13 mouse cellular contexts compared by ENCODE assay signal in genomic region chr12:80787604-80788003, GRCm38 (mm10). TPM values are rescaled to one million over a fixed set of nuclear protein-coding genes. Genes with fewer than 3 reads are reported as not detected.
DNase-seq lines count a peak whose midpoint lies in the region; ATAC-seq and TF ChIP-seq lines count a peak whose summit lies in the region.
"Had no signal": no experiment of that assay in that cellular context is flagged by ENCODE, and none has a peak within 500 bp of the region (broad histone marks: within the 10 kb centered on the region; RNA-seq: fewer than 3 reads in every experiment).

No protein-coding gene starts in this region.

- intact Hi-C loops in heart, postnatal 36 days (cut with DNase I), result no loop called here
- intact Hi-C loops in left cerebral cortex, postnatal 4 days (cut with DNase I), result no loop called here

- no peak for TF ChIP-seq CTCF in kidney, postnatal 0 days (IDR thresholded peaks at IDR 0.05; ENCODE audit: low read depth)
- no peak for TF ChIP-seq CTCF in liver, postnatal 0 days (IDR thresholded peaks at IDR 0.05; ENCODE audit: low read depth)

- no peak for ATAC-seq in heart, embryonic 16.5 days (replicated peaks; ENCODE audit: extremely low read depth, insufficient read depth, low FRiP score)
- ATAC-seq in kidney, postnatal 0 days (replicated peaks; ENCODE audit: low FRiP score, low read depth), result peak; percentile 59
- ATAC-seq in liver, postnatal 0 days, result 0 out of 2 replicates have a peak, but pooled peaks have one; percentile 6
- ATAC-seq: hindbrain, embryonic 16.5 days had no signal

- no peak for TF ChIP-seq EP300 in liver, postnatal 0 days (IDR thresholded peaks at IDR 0.05; ENCODE audit: low read depth)

- peak overlapping the region; percentile 22; the same call in 1 of the 2 replicates for H3K4me2 ChIP-seq in heart, embryonic 16.5 days (ENCODE audit: low read depth, low read length)
- H3K4me2 ChIP-seq in kidney, postnatal 0 days (ENCODE audit: low read length), result no peak overlapping the region
- H3K4me2 ChIP-seq in liver, postnatal 0 days (ENCODE audit: low read depth, low read length), result 0 out of 2 replicates have a peak overlapping the region, but pooled peaks have one; percentile 3

- H3K4me1 ChIP-seq in heart, embryonic 16.5 days (ENCODE audit: control insufficient read depth, insufficient read depth, low read length), result peaks cover 18% of the 10 kb centered on the region
- H3K4me1 ChIP-seq in kidney, postnatal 0 days (replicated peaks; ENCODE audit: insufficient read depth, low read length), result peaks cover 4% of the 10 kb centered on the region; the same call in 1 of the 2 replicates
- H3K4me1 ChIP-seq in liver, postnatal 0 days (ENCODE audit: insufficient read depth), result peaks cover 46% of the 10 kb centered on the region

- H3K27ac ChIP-seq in heart, embryonic 16.5 days (ENCODE audit: low read length), result no peak overlapping the region
- H3K27ac ChIP-seq in kidney, postnatal 0 days, result no peak overlapping the region
- peak overlapping the region; percentile 70 for H3K27ac ChIP-seq in liver, postnatal 0 days (ENCODE audit: low read depth)

- no peaks in the 10 kb centered on the region for H3K36me3 ChIP-seq in heart, embryonic 16.5 days (ENCODE audit: control insufficient read depth, insufficient read depth)
- no peaks in the 10 kb centered on the region for H3K36me3 ChIP-seq in kidney, postnatal 0 days (ENCODE audit: insufficient read depth, low read length)
- H3K36me3 ChIP-seq in liver, postnatal 0 days (replicated peaks; ENCODE audit: insufficient read depth, low read length), result 0 out of 2 replicates have a peak, but pooled peaks cover under 1% of the 10 kb centered on the region

- H3K27me3 ChIP-seq in heart, embryonic 16.5 days (ENCODE audit: control insufficient read depth, insufficient read depth, low read length), result peaks cover 3% of the 10 kb centered on the region; the same call in 1 of the 2 replicates
- H3K27me3 ChIP-seq in kidney, postnatal 0 days (ENCODE audit: insufficient read depth, low read length), result no peaks in the 10 kb centered on the region
- H3K27me3 ChIP-seq in liver, postnatal 0 days (ENCODE audit: insufficient read depth, low read length), result no peaks in the 10 kb centered on the region
- H3K27me3 ChIP-seq: CH12.LX had no signal

- 19% methylated on average over 11 of the region's 11 CpGs for WGBS in heart, embryonic 16.5 days
- WGBS in kidney, postnatal 0 days, result 32% methylated on average over 11 of the region's 11 CpGs
- 48% methylated on average over 11 of the region's 11 CpGs for WGBS in liver, postnatal 0 days (ENCODE audit: insufficient replicate concordance)

- peak overlapping the region; percentile 44; the same call in 1 of the 2 replicates for H3K9ac ChIP-seq in heart, embryonic 16.5 days (ENCODE audit: low read length)
- H3K9ac ChIP-seq in kidney, postnatal 0 days (ENCODE audit: low read depth, low read length), result no peak overlapping the region
- H3K9ac ChIP-seq in liver, postnatal 0 days (replicated peaks), result no peak overlapping the region

- H3K9me3 ChIP-seq in heart, embryonic 16.5 days (replicated peaks; ENCODE audit: control insufficient read depth, low read length), result no peaks in the 10 kb centered on the region
- no peaks in the 10 kb centered on the region for H3K9me3 ChIP-seq in kidney, postnatal 0 days (replicated peaks; ENCODE audit: low read length)
- no peaks in the 10 kb centered on the region for H3K9me3 ChIP-seq in liver, postnatal 0 days (ENCODE audit: low read length)

- no peak overlapping the region for H3K4me3 ChIP-seq in heart, embryonic 16.5 days (ENCODE audit: low read length)
- no peak overlapping the region for H3K4me3 ChIP-seq in kidney, postnatal 0 days (replicated peaks; ENCODE audit: low read depth, low read length)
- no peak overlapping the region for H3K4me3 ChIP-seq in liver, postnatal 0 days (ENCODE audit: low read depth, low read length)

- no peak for DNase-seq in heart, postnatal 36 days
- DNase-seq in cerebellum, adult 9-10 months, result peak; percentile 81
- DNase-seq in kidney, postnatal 0 days (ENCODE audit: low spot score), result peak; percentile 27
- DNase-seq in liver, postnatal 0 days, result peak; percentile 56
- DNase-seq in adrenal gland, adult 18-20 months (ENCODE audit: low spot score in 2 of 2), result no peak
- DNase-seq in embryo, embryonic 10.5 days (ENCODE audit: low spot score), result no peak
- no peak for DNase-seq in left cerebral cortex, postnatal 4 days
- DNase-seq: gastrocnemius, postnatal 36 days; spleen, adult 18-20 months; thymus, postnatal 36 days had no signal

RNA-seq across cellular contexts. Expression of gene Susd6, which starts 2.7 kb away (rescaled TPM):
- 18.1 and 19.4 TPM in 2 replicates for polyA plus RNA-seq in heart, embryonic 16.5 days (2015; fragmentation: Nextera tagmentation; extraction: Ambion mirVana)
- 10 to 100 TPM; 72.2 to 76.1 TPM for total RNA-seq in heart, postnatal 36 days (2021)
- 16.1 and 16.5 TPM in 2 replicates for polyA plus RNA-seq in kidney, postnatal 0 days (2015; fragmentation: Nextera tagmentation; extraction: Ambion mirVana)
- 8.6 and 10.8 TPM in 2 replicates for polyA plus RNA-seq in liver, postnatal 0 days (2015; fragmentation: Nextera tagmentation; extraction: Ambion mirVana)
- total RNA-seq in adrenal gland, adult 18-20 months (2021), result 10 to 100 TPM; 48.2 to 56.2 TPM
- 10 to 100 TPM; 19.6 to 21.4 TPM for total RNA-seq in left cerebral cortex, postnatal 4 days (2021)

RNA-seq across cellular contexts. Expression of gene Ccdc177, which starts 27.1 kb away (rescaled TPM):
- not detected in 2 replicates for polyA plus RNA-seq in heart, embryonic 16.5 days (2015; fragmentation: Nextera tagmentation; extraction: Ambion mirVana)
- not detected for total RNA-seq in heart, postnatal 36 days (2021)
- 0.08 and 0.09 TPM in 2 replicates for polyA plus RNA-seq in kidney, postnatal 0 days (2015; fragmentation: Nextera tagmentation; extraction: Ambion mirVana)
- not detected in 2 replicates for polyA plus RNA-seq in liver, postnatal 0 days (2015; fragmentation: Nextera tagmentation; extraction: Ambion mirVana)
- not detected for total RNA-seq in adrenal gland, adult 18-20 months (2021)
- total RNA-seq in left cerebral cortex, postnatal 4 days (2021), result 10 to 100 TPM; 17.1 to 19.5 TPM
- total RNA-seq: CH12.LX; gastrocnemius, postnatal 36 days had no signal

Comparison
In these comparisons a context has a peak if more than half of its experiments do, and no peak if none do; other contexts are left out.
1. DNase-seq: peak in cerebellum, adult 9-10 months (single experiment), kidney, postnatal 0 days (single experiment) and liver, postnatal 0 days (single experiment); none in heart, postnatal 36 days (0 of 2), adrenal gland, adult 18-20 months (0 of 2), embryo, embryonic 10.5 days (single experiment) and left cerebral cortex, postnatal 4 days (single experiment).
2. RNA of gene Ccdc177, which starts 27.1 kb away (total RNA-seq): 17.1 to 19.5 TPM in left cerebral cortex, postnatal 4 days; not detected in heart, postnatal 36 days and not detected in adrenal gland, adult 18-20 months; every median in the first group is over 10 times any median in the second.